19 mouse cellular contexts compared by ENCODE assay signal in genomic region chr2:148264111-148264730, GRCm38 (mm10).
DNase-seq lines count a peak whose midpoint lies in the region; ATAC-seq lines count a peak whose summit lies in the region.
"Had no signal": no experiment of that assay in that cellular context is flagged by ENCODE, and none has a peak within 500 bp of the region (broad histone marks: within the 10 kb centered on the region; RNA-seq: fewer than 3 reads in every experiment).

No protein-coding gene starts in this region.

- DNase-seq in hindbrain, embryonic 11.5 days (ENCODE audit: low spot score), result no peak
- no peak for DNase-seq in hindbrain, embryonic 10.5 days (ENCODE audit: low spot score)
- no peak for DNase-seq in hindbrain, embryonic 14.5 days (ENCODE audit: low spot score)
- no peak for DNase-seq in left cerebral cortex, adult 11 months (ENCODE audit: low spot score)
- no peak for DNase-seq in left cerebral cortex, postnatal 14 days (ENCODE audit: low spot score in 2 of 2)
- DNase-seq: cerebellum, adult 8-10 months; kidney, adult 9 months; kidney, postnatal 25 days; left cerebral cortex, postnatal 4 days; liver, postnatal 0 days; lung, postnatal 10 days; right cerebral cortex, postnatal 14 days; thymus, adult 2 months had no signal

- no peak overlapping the region for H3K4me2 ChIP-seq in hindbrain, embryonic 11.5 days (replicated peaks; ENCODE audit: low read depth, low read length)
- no peak overlapping the region for H3K4me2 ChIP-seq in embryonic facial prominence, embryonic 15.5 days (replicated peaks)
- no peak overlapping the region for H3K4me2 ChIP-seq in hindbrain, embryonic 14.5 days (replicated peaks)
- H3K4me2 ChIP-seq in midbrain, embryonic 15.5 days, result no peak overlapping the region
- H3K4me2 ChIP-seq: heart, embryonic 13.5 days; intestine, embryonic 15.5 days; stomach, embryonic 15.5 days had no signal

- peak; percentile 67; the same call in 1 of the 2 replicates for ATAC-seq in hindbrain, embryonic 11.5 days (ENCODE audit: low FRiP score)
- ATAC-seq in embryonic facial prominence, embryonic 15.5 days (ENCODE audit: insufficient number of reproducible peaks, low FRiP score, low TSS enrichment, low read depth), result peak; percentile 65
- ATAC-seq in hindbrain, embryonic 14.5 days (ENCODE audit: low FRiP score), result peak; percentile 72; the same call in 1 of the 2 replicates
- ATAC-seq in midbrain, embryonic 15.5 days (replicated peaks), result peak; percentile 95
- no peak for ATAC-seq in inflammation-experienced regulatory T-cells, adult 6 months
- ATAC-seq: intestine, embryonic 15.5 days had no signal

- intact Hi-C loops in left cerebral cortex, postnatal 14 days (cut with DNase I), result no loop called here

- no peak overlapping the region for H3K9ac ChIP-seq in hindbrain, embryonic 11.5 days (ENCODE audit: low read depth, low read length)
- H3K9ac ChIP-seq in embryonic facial prominence, embryonic 15.5 days, result no peak overlapping the region
- no peak overlapping the region for H3K9ac ChIP-seq in hindbrain, embryonic 14.5 days
- no peak overlapping the region for H3K9ac ChIP-seq in midbrain, embryonic 15.5 days
- H3K9ac ChIP-seq: heart, embryonic 13.5 days; intestine, embryonic 15.5 days; liver, postnatal 0 days; stomach, embryonic 15.5 days had no signal

- H3K9me3 ChIP-seq in hindbrain, embryonic 11.5 days (ENCODE audit: control insufficient read depth, low read length), result no peaks in the 10 kb centered on the region
- no peaks in the 10 kb centered on the region for H3K9me3 ChIP-seq in hindbrain, embryonic 10.5 days
- no peaks in the 10 kb centered on the region for H3K9me3 ChIP-seq in embryonic facial prominence, embryonic 15.5 days (replicated peaks)
- H3K9me3 ChIP-seq in hindbrain, embryonic 14.5 days (ENCODE audit: control insufficient read depth, low read length), result no peaks in the 10 kb centered on the region
- no peaks in the 10 kb centered on the region for H3K9me3 ChIP-seq in midbrain, embryonic 15.5 days
- H3K9me3 ChIP-seq: heart, embryonic 13.5 days; intestine, embryonic 15.5 days; stomach, embryonic 15.5 days had no signal

- H3K4me3 ChIP-seq in hindbrain, embryonic 11.5 days (ENCODE audit: low read depth, low read length), result no peak overlapping the region
- no peak overlapping the region for H3K4me3 ChIP-seq in hindbrain, embryonic 10.5 days
- H3K4me3 ChIP-seq in embryonic facial prominence, embryonic 15.5 days (replicated peaks), result no peak overlapping the region
- no peak overlapping the region for H3K4me3 ChIP-seq in hindbrain, embryonic 14.5 days (replicated peaks; ENCODE audit: low read length)
- H3K4me3 ChIP-seq in midbrain, embryonic 15.5 days, result no peak overlapping the region
- H3K4me3 ChIP-seq: heart, embryonic 13.5 days; intestine, embryonic 15.5 days; stomach, embryonic 15.5 days had no signal

- H3K27me3 ChIP-seq in hindbrain, embryonic 11.5 days (ENCODE audit: control insufficient read depth, insufficient read depth, low read length), result no peaks in the 10 kb centered on the region
- H3K27me3 ChIP-seq in hindbrain, embryonic 10.5 days (ENCODE audit: insufficient read depth, poor library complexity, severe bottlenecking), result no peaks in the 10 kb centered on the region
- no peaks in the 10 kb centered on the region for H3K27me3 ChIP-seq in embryonic facial prominence, embryonic 15.5 days
- H3K27me3 ChIP-seq in hindbrain, embryonic 14.5 days (ENCODE audit: control insufficient read depth, insufficient read depth, low read length), result no peaks in the 10 kb centered on the region
- no peaks in the 10 kb centered on the region for H3K27me3 ChIP-seq in midbrain, embryonic 15.5 days (replicated peaks)
- H3K27me3 ChIP-seq: intestine, embryonic 15.5 days; stomach, embryonic 15.5 days had no signal

- H3K36me3 ChIP-seq in hindbrain, embryonic 11.5 days (ENCODE audit: control insufficient read depth, insufficient read depth, low read length), result no peaks in the 10 kb centered on the region
- H3K36me3 ChIP-seq in hindbrain, embryonic 10.5 days, result no peaks in the 10 kb centered on the region
- no peaks in the 10 kb centered on the region for H3K36me3 ChIP-seq in embryonic facial prominence, embryonic 15.5 days
- H3K36me3 ChIP-seq in hindbrain, embryonic 14.5 days (replicated peaks; ENCODE audit: control insufficient read depth, insufficient read depth), result no peaks in the 10 kb centered on the region
- no peaks in the 10 kb centered on the region for H3K36me3 ChIP-seq in midbrain, embryonic 15.5 days (replicated peaks)
- H3K36me3 ChIP-seq: heart, embryonic 13.5 days; intestine, embryonic 15.5 days; stomach, embryonic 15.5 days had no signal

- no peaks in the 10 kb centered on the region for H3K4me1 ChIP-seq in hindbrain, embryonic 11.5 days (replicated peaks; ENCODE audit: control insufficient read depth, insufficient read depth, low read length)
- H3K4me1 ChIP-seq in hindbrain, embryonic 10.5 days (replicated peaks), result no peaks in the 10 kb centered on the region
- no peaks in the 10 kb centered on the region for H3K4me1 ChIP-seq in embryonic facial prominence, embryonic 15.5 days
- no peaks in the 10 kb centered on the region for H3K4me1 ChIP-seq in hindbrain, embryonic 14.5 days (replicated peaks; ENCODE audit: control insufficient read depth, insufficient read depth, low read length)
- no peaks in the 10 kb centered on the region; the same call in 1 of the 2 replicates for H3K4me1 ChIP-seq in midbrain, embryonic 15.5 days
- H3K4me1 ChIP-seq: heart, embryonic 13.5 days; intestine, embryonic 15.5 days; stomach, embryonic 15.5 days had no signal

- no peak overlapping the region for H3K27ac ChIP-seq in hindbrain, embryonic 11.5 days (ENCODE audit: low read depth, low read length)
- no peak overlapping the region for H3K27ac ChIP-seq in hindbrain, embryonic 10.5 days
- H3K27ac ChIP-seq in embryonic facial prominence, embryonic 15.5 days (replicated peaks), result no peak overlapping the region
- no peak overlapping the region for H3K27ac ChIP-seq in hindbrain, embryonic 14.5 days
- no peak overlapping the region for H3K27ac ChIP-seq in midbrain, embryonic 15.5 days
- H3K27ac ChIP-seq: heart, embryonic 13.5 days; intestine, embryonic 15.5 days; stomach, embryonic 15.5 days had no signal

- WGBS in hindbrain, embryonic 11.5 days, result 79% methylated on average over 3 of the region's 3 CpGs
- 83% methylated on average over 3 of the region's 3 CpGs for WGBS in hindbrain, embryonic 10.5 days
- WGBS in embryonic facial prominence, embryonic 15.5 days, result 58% methylated on average over 3 of the region's 3 CpGs
- WGBS in hindbrain, embryonic 14.5 days, result 63% methylated on average over 3 of the region's 3 CpGs
- 44% methylated on average over 3 of the region's 3 CpGs for WGBS in midbrain, embryonic 15.5 days
